Mouse (Mus musculus) kidney, postnatal 0 days (tissue): Measurements from ENCODE around the gene Insc. TPM values are rescaled to one million over a fixed set of nuclear protein-coding genes. Genes with fewer than 3 reads are reported as not detected.

Source experiments
- ATAC-seq: fragments of 200-750 bp; cut with Nextera tagmentation; replicated peaks from 2 replicates; pipeline ENCODE4 v1.8.0; 2017; ENCODE audit warnings: low read depth, moderate number of reproducible peaks, moderate TSS enrichment, moderate library complexity; ENCODE audit not compliant: low FRiP score
- DNase-seq: peaks from one replicate; pipeline ENCODE4 v3.0.0-alpha.2; 2016; ENCODE audit warnings: low spot score
- H3K27ac ChIP-seq: fragments of 300-500 bp; sonication (generic); 2 replicates; pipeline ENCODE4 v1.5.1; 2014; ENCODE audit warnings: mild to moderate bottlenecking
- H3K27me3 ChIP-seq: fragments of 300-500 bp; sonication (generic); 2 replicates; pipeline ENCODE4 v1.6.1; 2014; ENCODE audit warnings: low read length, mixed read lengths; ENCODE audit not compliant: insufficient read depth
- H3K36me3 ChIP-seq: fragments of 300-500 bp; sonication (generic); 2 replicates; pipeline ENCODE4 v1.6.1; 2014; ENCODE audit warnings: low read length, mixed read lengths; ENCODE audit not compliant: insufficient read depth
- H3K4me1 ChIP-seq: fragments of 300-500 bp; sonication (generic); replicated peaks from 2 replicates; pipeline ENCODE4 v1.6.1; 2014; ENCODE audit warnings: antibody characterized with exemption, low read length, mixed read lengths; ENCODE audit not compliant: insufficient read depth
- H3K4me2 ChIP-seq: fragments of 300-500 bp; sonication (generic); 2 replicates; pipeline ENCODE4 v1.6.1; 2014; ENCODE audit warnings: mild to moderate bottlenecking, low read length, moderate library complexity, mixed read lengths
- H3K4me3 ChIP-seq: fragments of 300-500 bp; sonication (generic); replicated peaks from 2 replicates; pipeline ENCODE4 v1.5.1; 2014; ENCODE audit warnings: low read depth, low read length
- H3K9ac ChIP-seq: fragments of 300-500 bp; sonication (generic); 2 replicates; pipeline ENCODE4 v1.6.1; 2014; ENCODE audit warnings: low read depth, low read length
- H3K9me3 ChIP-seq: fragments of 300-500 bp; sonication (generic); replicated peaks from 2 replicates; pipeline ENCODE4 v1.6.1; 2016; ENCODE audit warnings: low read length, inconsistent platforms, mixed read lengths
- CTCF ChIP-seq: IDR thresholded peaks from 2 replicates; pipeline ENCODE4 v1.5.1; 2016; ENCODE audit warnings: antibody characterized with exemption, low read depth, mild to moderate bottlenecking, moderate library complexity
- WGBS: fragments of 180-500 bp; shearing (Covaris S2); extraction: QIAGEN DNeasy Blood & Tissue Kit; methylation state at CpG from one replicate; pipeline ENCODE4 v1.1.7; 2014; 5-methylcytosine and 5-hydroxymethylcytosine counted together
- polyA plus RNA-seq: library from polyadenylated mRNA; unstranded; fragments of >200 nt; fragmentation: Nextera tagmentation; extraction: Ambion mirVana; gene quantifications from 2 replicates; pipeline ENCODE4 v1.2.1, GENCODE M21; 2015

Insc gene
- polyA plus RNA-seq, 1 experiment from 2014 or later: 3.5 TPM

- ATAC-seq: peak; percentile 92
- Histone ChIP-seq H3K9ac (no peak overlapping the region), H3K4me2 (no peak overlapping the region), H3K36me3 (no peaks in the 10 kb centered on the region), H3K27ac (no peak overlapping the region), H3K9me3 (no peaks in the 10 kb centered on the region), H3K4me1 (no peaks in the 10 kb centered on the region), H3K4me3 (no peak overlapping the region), H3K27me3 (no peaks in the 10 kb centered on the region)
- DNase-seq: peak; percentile 91
- WGBS: 8% methylated on average over 6 of the region's 6 CpGs
- TF ChIP-seq CTCF: peak; percentile 97
Measured at GRCm38 (mm10) chr7:114817291-114817806, 73.9 kb downstream of the Insc start.

GRCm38 (mm10) chr7:114817879-114818278, 74.4 kb downstream of the Insc start:
- H3K4me2 ChIP-seq: no peak overlapping the region
- no peaks in the 10 kb centered on the region for H3K36me3 ChIP-seq
- no peaks in the 10 kb centered on the region for H3K9me3 ChIP-seq
- no peak for TF ChIP-seq CTCF
- no peaks in the 10 kb centered on the region for H3K27me3 ChIP-seq
- no peaks in the 10 kb centered on the region for H3K4me1 ChIP-seq
- no peak overlapping the region for H3K4me3 ChIP-seq
- H3K27ac ChIP-seq: no peak overlapping the region
- no peak overlapping the region for H3K9ac ChIP-seq
- no peak for DNase-seq
- ATAC-seq: no peak
- 30% methylated on average over 5 of the region's 5 CpGs for WGBS

GRCm38 (mm10) chr7:114818351-114818750, 74.9 kb downstream of the Insc start:
- H3K36me3 ChIP-seq: no peaks in the 10 kb centered on the region
- no peak overlapping the region for H3K27ac ChIP-seq
- no peak overlapping the region for H3K9ac ChIP-seq
- 75% methylated on average over 3 of the region's 3 CpGs for WGBS
- no peaks in the 10 kb centered on the region for H3K9me3 ChIP-seq
- no peaks in the 10 kb centered on the region for H3K27me3 ChIP-seq
- H3K4me3 ChIP-seq: no peak overlapping the region
- ATAC-seq: no peak
- no peak overlapping the region for H3K4me2 ChIP-seq
- DNase-seq: no peak
- TF ChIP-seq CTCF: no peak
- H3K4me1 ChIP-seq: no peaks in the 10 kb centered on the region

GRCm38 (mm10) chr7:114818836-114819235, 75.3 kb downstream of the Insc start:
- Histone ChIP-seq H3K4me2 (no peak overlapping the region), H3K9me3 (no peaks in the 10 kb centered on the region), H3K27ac (no peak overlapping the region), H3K36me3 (no peaks in the 10 kb centered on the region), H3K27me3 (no peaks in the 10 kb centered on the region), H3K9ac (no peak overlapping the region), H3K4me3 (no peak overlapping the region), H3K4me1 (no peaks in the 10 kb centered on the region)
- ATAC-seq: no peak
- WGBS: 60% methylated on average over 8 of the region's 8 CpGs
- DNase-seq: no peak
- no peak for TF ChIP-seq CTCF

- no peak overlapping the region for H3K4me2 ChIP-seq
- H3K27ac ChIP-seq: no peak overlapping the region
- H3K9me3 ChIP-seq: no peaks in the 10 kb centered on the region
- DNase-seq (peak; percentile 5), ATAC-seq (peak; percentile 81)
- no peak for TF ChIP-seq CTCF
- no peaks in the 10 kb centered on the region for H3K27me3 ChIP-seq
- no peaks in the 10 kb centered on the region for H3K36me3 ChIP-seq
- H3K4me1 ChIP-seq: no peaks in the 10 kb centered on the region
- H3K9ac ChIP-seq: no peak overlapping the region
- no peak overlapping the region for H3K4me3 ChIP-seq
- 89% methylated on average over 2 of the region's 2 CpGs for WGBS
Measured at GRCm38 (mm10) chr7:114822736-114823135, 79.2 kb downstream of the Insc start.

- ATAC-seq (no peak), DNase-seq (no peak)
- 54% methylated on average over 4 of the region's 4 CpGs for WGBS
- Histone ChIP-seq H3K27ac (no peak overlapping the region), H3K36me3 (no peaks in the 10 kb centered on the region), H3K4me1 (no peaks in the 10 kb centered on the region), H3K27me3 (no peaks in the 10 kb centered on the region), H3K4me3 (no peak overlapping the region), H3K9ac (no peak overlapping the region), H3K4me2 (no peak overlapping the region), H3K9me3 (no peaks in the 10 kb centered on the region)
- TF ChIP-seq CTCF: no peak
Measured at GRCm38 (mm10) chr7:114827360-114827759, 83.9 kb downstream of the Insc start.

GRCm38 (mm10) chr7:114832257-114832940, 88.9 kb downstream of the Insc start:
- Histone ChIP-seq H3K4me1 (no peaks in the 10 kb centered on the region), H3K9ac (no peak overlapping the region), H3K27me3 (no peaks in the 10 kb centered on the region), H3K27ac (no peak overlapping the region), H3K4me3 (no peak overlapping the region), H3K4me2 (no peak overlapping the region), H3K9me3 (no peaks in the 10 kb centered on the region), H3K36me3 (no peaks in the 10 kb centered on the region)
- WGBS: 55% methylated on average over 3 of the region's 3 CpGs
- TF ChIP-seq CTCF: peak; percentile 28; the same call in 1 of the 2 replicates
- no peak for DNase-seq
- no peak for ATAC-seq
